Mouse (Mus musculus): ENCODE data around the gene Oser1.
"Not testable (repeated sequence)": the region's sequence is repeated elsewhere in the genome, so short reads cannot be mapped to it uniquely, and the experiment has no call there.

Oser1 gene

GRCm38 (mm10) chr2:163424597-163424996 is at the start of gene Oser1:
TSS of gene Oser1 (minus strand) at chr2:163424697.
- no peak for DNase-seq (ENCODE audit: low spot score)

GRCm38 (mm10) chr2:163472466-163472851 is 48.0 kb upstream of the Oser1 start, which contains the start of gene Fitm2:
TSS of gene Fitm2 (minus strand) at chr2:163472629.
- peak; percentile 98 for DNase-seq (ENCODE audit: low spot score)

GRCm38 (mm10) chr2:163471710-163472465 is 47.4 kb upstream of the Oser1 start:
- DNase-seq (ENCODE audit: low spot score): no peak

- DNase-seq (ENCODE audit: low spot score): no peak
These were observed 46.6 kb upstream of the Oser1 start for GRCm38 (mm10) chr2:163471136-163471535.

- DNase-seq (ENCODE audit: low spot score): no peak
These were observed 45.2 kb upstream of the Oser1 start for GRCm38 (mm10) chr2:163469711-163470110.

GRCm38 (mm10) chr2:163468866-163469265 is 44.4 kb upstream of the Oser1 start:
- DNase-seq (ENCODE audit: low spot score): no peak

GRCm38 (mm10) chr2:163467585-163467984 is 43.1 kb upstream of the Oser1 start:
- no peak for DNase-seq (ENCODE audit: low spot score)

- no peak for DNase-seq (ENCODE audit: low spot score)
These were observed 42.3 kb upstream of the Oser1 start for GRCm38 (mm10) chr2:163466771-163467170.

GRCm38 (mm10) chr2:163464562-163464961 is 40.1 kb upstream of the Oser1 start:
- no peak for DNase-seq (ENCODE audit: low spot score)

GRCm38 (mm10) chr2:163463998-163464397 is 39.5 kb upstream of the Oser1 start:
- DNase-seq (ENCODE audit: low spot score): no peak

GRCm38 (mm10) chr2:163463251-163463769 is 38.8 kb upstream of the Oser1 start:
- DNase-seq (ENCODE audit: low spot score): no peak

GRCm38 (mm10) chr2:163462801-163463200 is 38.3 kb upstream of the Oser1 start:
- DNase-seq (ENCODE audit: low spot score): no peak

GRCm38 (mm10) chr2:163462386-163462785 is 37.9 kb upstream of the Oser1 start:
- no peak for DNase-seq (ENCODE audit: low spot score)

- DNase-seq (ENCODE audit: low spot score): not testable (repeated sequence)
These were observed 36.8 kb upstream of the Oser1 start for GRCm38 (mm10) chr2:163461307-163461706.

GRCm38 (mm10) chr2:163460622-163461021 is 36.1 kb upstream of the Oser1 start:
- DNase-seq (ENCODE audit: low spot score): no peak

GRCm38 (mm10) chr2:163459380-163459779 is 34.9 kb upstream of the Oser1 start:
- DNase-seq (ENCODE audit: low spot score): no peak

GRCm38 (mm10) chr2:163458539-163459265 is 34.2 kb upstream of the Oser1 start:
- no peak for DNase-seq (ENCODE audit: low spot score)

- DNase-seq (ENCODE audit: low spot score): no peak
These were observed 28.9 kb upstream of the Oser1 start for GRCm38 (mm10) chr2:163453378-163453777.

GRCm38 (mm10) chr2:163452738-163453137 is 28.2 kb upstream of the Oser1 start:
- DNase-seq (ENCODE audit: low spot score): no peak

GRCm38 (mm10) chr2:163450668-163451295 is 26.3 kb upstream of the Oser1 start:
- DNase-seq (ENCODE audit: low spot score): no peak

- no peak for DNase-seq (ENCODE audit: low spot score)
These were observed 24.8 kb upstream of the Oser1 start for GRCm38 (mm10) chr2:163449276-163449675.

- DNase-seq (ENCODE audit: low spot score): no peak
These were observed 22.9 kb upstream of the Oser1 start for GRCm38 (mm10) chr2:163447375-163447774.

GRCm38 (mm10) chr2:163444017-163444416 is 19.5 kb upstream of the Oser1 start:
- DNase-seq (ENCODE audit: low spot score): no peak

All from embryo, embryonic 10.5 days (tissue).